Mouse (Mus musculus) lung, embryonic 14.5 days (tissue): Measurements from ENCODE around the gene Gm27021. TPM values are rescaled to one million over a fixed set of nuclear protein-coding genes. Genes with fewer than 3 reads are reported as not detected.

Experiments used
- ATAC-seq: fragments of 200-750 bp; cut with Nextera tagmentation; 2 replicates; pipeline ENCODE4 v1.8.0; 2017; ENCODE audit warnings: mild to moderate bottlenecking, moderate TSS enrichment, moderate library complexity; ENCODE audit not compliant: insufficient read depth
- DNase-seq: peaks from one replicate; pipeline ENCODE4 v3.0.0-alpha.2; 2015
- H3K27ac ChIP-seq: fragments of 300-500 bp; sonication (generic); 2 replicates; pipeline ENCODE4 v1.5.1; 2014; ENCODE audit warnings: low read depth, mild to moderate bottlenecking, moderate library complexity
- H3K27me3 ChIP-seq: fragments of 300-500 bp; sonication (generic); 2 replicates; pipeline ENCODE4 v1.6.1; 2014; ENCODE audit warnings: low read length, control low read depth; ENCODE audit not compliant: insufficient read depth
- H3K36me3 ChIP-seq: fragments of 300-500 bp; sonication (generic); 2 replicates; pipeline ENCODE4 v1.6.1; 2014; ENCODE audit warnings: control low read depth; ENCODE audit not compliant: insufficient read depth
- H3K4me1 ChIP-seq: fragments of 300-500 bp; sonication (generic); 2 replicates; pipeline ENCODE4 v1.6.1; 2014; ENCODE audit warnings: antibody characterized with exemption, control low read depth; ENCODE audit not compliant: insufficient read depth
- H3K4me2 ChIP-seq: fragments of 300-500 bp; sonication (generic); 2 replicates; pipeline ENCODE4 v1.6.1; 2014; ENCODE audit warnings: mild to moderate bottlenecking
- H3K4me3 ChIP-seq: fragments of 300-500 bp; sonication (generic); 2 replicates; pipeline ENCODE4 v1.5.1; 2014; ENCODE audit warnings: low read depth, low read length
- H3K9ac ChIP-seq: fragments of 300-500 bp; sonication (generic); 2 replicates; pipeline ENCODE4 v1.6.1; 2014
- H3K9me3 ChIP-seq: fragments of 300-500 bp; sonication (generic); 2 replicates; pipeline ENCODE4 v1.6.1; 2016; ENCODE audit warnings: low read depth, low read length, control low read depth
- CTCF ChIP-seq: IDR thresholded peaks from 2 replicates; pipeline ENCODE4 v1.5.1; 2016; ENCODE audit warnings: antibody characterized with exemption, low read depth
- WGBS: fragments of 180-500 bp; shearing (Covaris S2); extraction: QIAGEN DNeasy Blood & Tissue Kit; methylation state at CpG from one replicate; pipeline ENCODE4 v1.1.7; 2014; 5-methylcytosine and 5-hydroxymethylcytosine counted together
- polyA plus RNA-seq: library from polyadenylated mRNA; unstranded; fragments of >200 nt; fragmentation: Nextera tagmentation; extraction: Ambion mirVana; gene quantifications from 2 replicates; pipeline ENCODE4 v1.2.1, GENCODE M21; 2014

The Gm27021 gene
- polyA plus RNA-seq, 1 experiment from 2014 or later: 2.6 TPM

DNA sequence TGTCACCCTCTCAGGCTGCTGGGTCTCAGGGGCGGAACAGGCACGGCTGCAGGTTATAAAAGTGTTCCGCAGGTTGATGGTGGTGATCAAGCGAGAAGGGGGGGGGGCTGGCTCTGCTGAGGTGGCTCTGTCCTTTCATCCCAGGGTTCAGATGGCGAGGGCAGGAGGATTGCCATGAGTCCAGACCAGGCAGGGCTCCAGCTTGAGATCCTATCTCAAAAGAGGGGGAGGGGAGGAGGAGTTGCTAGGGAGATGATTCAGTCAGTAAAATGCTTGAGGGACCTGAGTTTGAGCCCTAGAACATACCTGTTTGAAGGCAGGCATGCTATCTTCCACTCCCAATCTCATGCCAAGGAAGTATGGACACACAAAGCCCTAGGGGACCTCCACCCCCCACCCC lies 107.3 kb downstream of the Gm27021 start:
- H3K4me3 ChIP-seq: no peak overlapping the region
- 90% methylated on average over 5 of the region's 5 CpGs for WGBS
- H3K4me2 ChIP-seq: no peak overlapping the region
- no peaks in the 10 kb centered on the region for H3K9me3 ChIP-seq
- no peak for DNase-seq
- ATAC-seq: no peak
- no peak overlapping the region for H3K9ac ChIP-seq
- peaks cover 19% of the 10 kb centered on the region; the same call in 1 of the 2 replicates for H3K36me3 ChIP-seq
- H3K27ac ChIP-seq: no peak overlapping the region
- H3K27me3 ChIP-seq: no peaks in the 10 kb centered on the region
- TF ChIP-seq CTCF: no peak
- H3K4me1 ChIP-seq: peaks cover 38% of the 10 kb centered on the region

DNA sequence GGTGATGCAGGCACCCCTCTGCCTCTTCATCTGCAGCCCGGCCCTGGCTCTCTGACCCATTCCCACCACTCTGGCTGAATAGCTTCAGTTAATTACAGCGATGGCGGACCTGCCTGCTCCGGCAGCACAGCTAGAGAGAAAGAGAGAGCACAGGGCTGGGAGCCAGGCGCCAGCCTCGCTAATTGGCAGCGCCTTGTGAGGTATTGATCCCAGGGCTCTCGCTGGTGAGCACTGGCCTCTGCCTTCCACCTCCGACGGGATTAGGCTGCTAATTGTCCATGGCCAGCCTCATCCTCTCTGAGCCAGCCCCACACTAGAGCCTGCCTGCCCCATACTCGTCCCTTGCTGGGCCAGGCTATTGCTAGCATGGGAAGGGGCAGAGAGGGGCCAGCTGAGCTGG lies 108.2 kb downstream of the Gm27021 start:
- H3K4me3 ChIP-seq: no peak overlapping the region
- H3K4me2 ChIP-seq: no peak overlapping the region
- WGBS: 71% methylated on average over 11 of the region's 11 CpGs
- no peak for ATAC-seq
- peaks cover 25% of the 10 kb centered on the region; the same call in 1 of the 2 replicates for H3K36me3 ChIP-seq
- H3K9me3 ChIP-seq: no peaks in the 10 kb centered on the region
- H3K27ac ChIP-seq: no peak overlapping the region
- H3K4me1 ChIP-seq: peaks cover 31% of the 10 kb centered on the region
- no peak overlapping the region for H3K9ac ChIP-seq
- no peak for DNase-seq
- no peak for TF ChIP-seq CTCF
- H3K27me3 ChIP-seq: no peaks in the 10 kb centered on the region

Other genes starting within 250 kb of the Gm27021 start
- 131 and 139 TPM in 2 replicates for gene Gins2, start 78.8 kb downstream of the Gm27021 start, polyA plus RNA-seq
- gene 1190005I06Rik, start 20.4 kb downstream of the Gm27021 start, polyA plus RNA-seq: 3.1 and 5.1 TPM in 2 replicates
- 941 and 956 TPM in 2 replicates for gene Cox4i1, start 143 bp upstream of the Gm27021 start, polyA plus RNA-seq
- 289 and 315 TPM in 2 replicates for gene Emc8, start 494 bp upstream of the Gm27021 start, polyA plus RNA-seq
- gene Irf8, start 68.3 kb upstream of the Gm27021 start, polyA plus RNA-seq: 8.5 and 10.1 TPM in 2 replicates